Mouse (Mus musculus): ENCODE data around the gene Zc3h10. TPM values are rescaled to one million over a fixed set of nuclear protein-coding genes. Genes with fewer than 3 reads are reported as not detected.
"Not testable (repeated sequence)": the region's sequence is repeated elsewhere in the genome, so short reads cannot be mapped to it uniquely, and the experiment has no call there.

The Zc3h10 gene
- polyA plus RNA-seq, 1 experiment from 2014 or later: 18.2 TPM

DNA sequence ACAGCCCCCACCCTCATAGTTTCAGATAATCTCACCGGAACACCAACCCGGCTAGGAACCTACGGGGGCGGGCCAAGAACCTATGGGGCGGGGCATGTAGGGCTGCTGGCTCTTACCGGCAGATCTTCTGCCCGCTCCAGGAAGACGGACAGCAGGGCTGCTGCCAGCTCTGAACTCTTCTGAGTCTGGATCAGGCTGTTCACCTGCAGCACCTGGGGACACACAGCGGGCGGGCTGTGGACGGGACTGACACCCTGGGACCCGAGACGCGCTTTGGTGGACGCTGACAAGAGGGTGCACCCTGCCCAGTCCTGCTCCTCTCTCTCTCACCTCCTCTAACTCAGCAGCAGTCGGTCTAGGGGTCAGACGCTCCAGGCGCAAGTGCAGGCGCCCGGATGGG lies 31.5 kb downstream of the Zc3h10 start:
- H3K9me3 ChIP-seq: no peaks in the 10 kb centered on the region
- H3K4me2 ChIP-seq: peak overlapping the region; percentile 19; the same call in 1 of the 2 replicates

DNA sequence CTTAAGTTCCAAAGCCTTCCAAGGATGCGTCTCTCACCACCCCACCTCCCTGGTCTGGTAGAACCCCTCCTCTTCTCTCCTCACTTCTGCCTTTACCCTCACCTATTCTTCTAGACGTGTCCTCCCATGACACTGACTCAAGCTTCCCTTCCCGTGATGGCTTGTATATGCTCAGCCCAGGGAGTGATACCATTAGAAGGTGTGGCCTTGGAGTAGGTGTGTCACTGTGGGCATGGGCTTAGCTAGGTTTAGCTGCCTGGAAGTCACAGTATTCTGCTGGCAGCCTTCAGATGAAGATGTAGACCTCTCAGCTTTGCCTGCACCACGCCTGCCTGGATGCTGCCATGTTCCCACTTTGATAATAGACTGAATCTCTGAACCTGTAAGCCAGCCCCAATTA lies 32.5 kb downstream of the Zc3h10 start:
- Histone ChIP-seq H3K36me3 (no peaks in the 10 kb centered on the region), H3K9ac (no peak overlapping the region), H3K4me1 (replicated peaks) (no peaks in the 10 kb centered on the region), H3K27me3 (peaks cover 27% of the 10 kb centered on the region), H3K4me2 (no peak overlapping the region), H3K4me3 (no peak overlapping the region), H3K9me3 (no peaks in the 10 kb centered on the region), H3K27ac (replicated peaks) (no peak overlapping the region)
- no peak for ATAC-seq (ENCODE audit: low FRiP score, low read depth)
- WGBS: 83% methylated on average over 4 of the region's 4 CpGs

More for the DNA sequence above, 31.5 kb downstream of the Zc3h10 start:
- Histone ChIP-seq H3K9ac (no peak overlapping the region), H3K36me3 (no peaks in the 10 kb centered on the region), H3K4me3 (no peak overlapping the region), H3K27ac (replicated peaks) (no peak overlapping the region), H3K27me3 (peaks cover 27% of the 10 kb centered on the region), H3K4me1 (replicated peaks) (no peaks in the 10 kb centered on the region)
- ATAC-seq (ENCODE audit: low FRiP score, low read depth): peak; percentile 28; the same call in 1 of the 2 replicates
- WGBS: 20% methylated on average over 20 of the region's 20 CpGs

DNA sequence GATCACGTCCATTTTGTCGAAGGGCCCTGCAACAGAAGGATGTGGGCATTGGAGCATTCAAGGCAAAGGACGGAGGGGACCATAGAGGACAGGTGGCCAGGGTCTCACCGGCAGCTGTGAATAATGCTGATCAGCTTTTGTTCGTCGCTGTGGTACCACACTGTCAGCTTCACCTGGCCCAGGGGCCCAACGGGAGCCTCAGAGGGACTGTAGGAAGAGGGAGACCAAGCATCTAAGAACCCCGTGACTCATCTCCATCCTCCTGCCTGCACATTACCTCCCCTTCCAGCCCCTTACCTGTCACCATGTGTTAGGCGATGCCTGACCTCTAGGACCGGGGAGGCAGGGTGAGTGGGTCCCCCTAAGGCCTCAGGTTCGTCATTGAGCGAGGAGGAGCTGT lies 35.8 kb downstream of the Zc3h10 start:
- Histone ChIP-seq H3K4me1 (replicated peaks) (no peaks in the 10 kb centered on the region), H3K27ac (replicated peaks) (no peak overlapping the region), H3K36me3 (no peaks in the 10 kb centered on the region), H3K9me3 (no peaks in the 10 kb centered on the region), H3K9ac (no peak overlapping the region), H3K27me3 (peaks cover 12% of the 10 kb centered on the region), H3K4me2 (no peak overlapping the region), H3K4me3 (no peak overlapping the region)
- 86% methylated on average over 12 of the region's 12 CpGs for WGBS
- no peak for ATAC-seq (ENCODE audit: low FRiP score, low read depth)

DNA sequence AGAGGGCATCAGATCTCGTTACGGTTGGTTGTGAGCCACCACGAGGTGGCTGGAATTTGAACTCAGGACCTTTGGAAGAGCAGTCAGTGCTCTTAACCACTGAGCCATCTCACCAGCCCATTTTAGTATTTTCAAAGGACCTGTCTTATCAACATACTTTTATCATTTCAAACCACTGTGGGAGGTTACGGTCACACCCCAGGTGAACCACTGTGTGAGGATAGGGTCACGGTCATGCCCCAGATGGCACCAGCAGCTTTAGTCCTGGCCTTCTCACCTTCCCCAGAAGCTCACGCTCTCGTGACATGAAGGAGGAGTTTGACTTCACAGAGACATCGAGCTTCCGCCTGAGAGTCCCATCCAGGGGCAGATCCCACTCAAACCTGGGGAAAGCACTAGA lies 36.4 kb downstream of the Zc3h10 start:
- WGBS: 90% methylated on average over 9 of the region's 9 CpGs
- no peaks in the 10 kb centered on the region for H3K4me1 ChIP-seq (replicated peaks)
- H3K36me3 ChIP-seq: no peaks in the 10 kb centered on the region

DNA sequence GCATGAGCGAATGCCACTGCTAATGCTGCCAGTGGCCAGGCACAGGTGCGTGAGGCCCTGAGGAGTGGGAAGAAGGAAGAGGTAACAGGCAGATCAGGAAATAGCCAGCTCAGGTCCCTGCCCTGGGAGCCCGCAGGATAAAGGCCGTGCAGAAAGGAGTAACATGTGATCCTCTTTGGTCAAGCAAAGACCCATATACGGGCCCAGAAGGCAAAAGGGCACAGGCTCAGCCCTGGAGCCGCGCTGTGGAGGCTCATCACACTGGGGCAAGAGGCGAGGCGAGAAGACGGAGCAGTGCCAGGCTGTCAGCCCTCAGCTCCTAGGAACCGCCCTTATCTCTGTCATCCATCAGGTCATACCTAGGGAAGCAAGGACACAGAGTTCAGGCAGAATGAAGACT lies 37.3 kb downstream of the Zc3h10 start:
- ATAC-seq (ENCODE audit: low FRiP score, low read depth): no peak
- H3K27ac ChIP-seq (replicated peaks): no peak overlapping the region
- WGBS: 85% methylated on average over 11 of the region's 11 CpGs
- H3K36me3 ChIP-seq: no peaks in the 10 kb centered on the region
- H3K4me2 ChIP-seq: no peak overlapping the region
- H3K9me3 ChIP-seq: no peaks in the 10 kb centered on the region
- no peaks in the 10 kb centered on the region for H3K4me1 ChIP-seq (replicated peaks)
- H3K27me3 ChIP-seq: no peaks in the 10 kb centered on the region
- H3K4me3 ChIP-seq: no peak overlapping the region
- no peak overlapping the region for H3K9ac ChIP-seq

More for the DNA sequence above, 36.4 kb downstream of the Zc3h10 start:
- no peak overlapping the region for H3K27ac ChIP-seq (replicated peaks)
- ATAC-seq (ENCODE audit: low FRiP score, low read depth): no peak
- no peak overlapping the region for H3K9ac ChIP-seq
- H3K27me3 ChIP-seq: peaks cover 7% of the 10 kb centered on the region; the same call in 1 of the 2 replicates
- H3K9me3 ChIP-seq: no peaks in the 10 kb centered on the region
- H3K4me2 ChIP-seq: no peak overlapping the region
- H3K4me3 ChIP-seq: no peak overlapping the region

DNA sequence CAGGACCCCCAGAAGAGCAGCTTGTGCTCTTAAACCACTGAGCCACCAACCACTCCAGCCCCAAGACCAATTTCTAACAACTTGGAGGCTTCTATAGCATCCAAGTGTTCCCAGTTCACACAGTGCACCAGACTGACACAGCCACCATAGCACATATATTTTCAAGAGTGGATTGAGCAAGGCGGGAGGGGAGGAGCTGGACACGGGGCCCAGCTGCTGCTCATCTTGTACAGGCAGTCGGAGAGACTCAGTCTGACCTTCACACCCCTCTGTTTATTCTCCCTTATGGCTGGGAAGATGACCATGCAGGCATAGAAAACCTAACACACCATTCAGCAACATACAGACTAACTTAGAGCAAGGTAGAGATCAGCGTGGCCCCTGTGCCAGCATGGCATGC lies 37.7 kb downstream of the Zc3h10 start:
- no peak overlapping the region for H3K9ac ChIP-seq
- no peak for ATAC-seq (ENCODE audit: low FRiP score, low read depth)
- no peak overlapping the region for H3K4me3 ChIP-seq
- H3K4me1 ChIP-seq (replicated peaks): no peaks in the 10 kb centered on the region
- H3K36me3 ChIP-seq: no peaks in the 10 kb centered on the region
- H3K9me3 ChIP-seq: no peaks in the 10 kb centered on the region
- H3K4me2 ChIP-seq: no peak overlapping the region
- WGBS: 88% methylated on average over 4 of the region's 4 CpGs
- H3K27ac ChIP-seq (replicated peaks): no peak overlapping the region
- no peaks in the 10 kb centered on the region for H3K27me3 ChIP-seq

DNA sequence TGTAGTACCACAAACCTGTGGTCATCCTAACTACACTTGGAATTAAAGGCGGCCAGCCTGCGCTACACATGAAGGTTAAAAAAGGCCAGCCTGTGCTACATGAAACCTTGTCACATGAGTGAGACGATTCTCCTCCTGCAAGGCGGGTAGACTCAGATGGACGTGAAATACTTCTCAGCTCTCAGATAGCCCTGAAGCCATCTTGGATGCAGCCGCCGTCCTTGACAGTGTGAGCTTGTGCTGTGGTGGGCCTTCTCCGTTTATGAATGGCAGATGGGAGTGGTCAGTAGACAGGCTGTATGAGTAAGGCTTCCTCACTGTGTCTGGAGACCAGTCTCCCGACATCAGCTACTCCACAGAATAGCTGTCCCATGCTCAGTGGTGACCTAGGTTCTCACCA lies 38.4 kb downstream of the Zc3h10 start:
- Histone ChIP-seq H3K9ac (no peak overlapping the region), H3K4me1 (replicated peaks) (no peaks in the 10 kb centered on the region), H3K9me3 (no peaks in the 10 kb centered on the region), H3K27ac (replicated peaks) (no peak overlapping the region), H3K36me3 (no peaks in the 10 kb centered on the region), H3K4me2 (no peak overlapping the region), H3K27me3 (no peaks in the 10 kb centered on the region), H3K4me3 (no peak overlapping the region)
- 93% methylated on average over 9 of the region's 9 CpGs for WGBS
- no peak for ATAC-seq (ENCODE audit: low FRiP score, low read depth)

DNA sequence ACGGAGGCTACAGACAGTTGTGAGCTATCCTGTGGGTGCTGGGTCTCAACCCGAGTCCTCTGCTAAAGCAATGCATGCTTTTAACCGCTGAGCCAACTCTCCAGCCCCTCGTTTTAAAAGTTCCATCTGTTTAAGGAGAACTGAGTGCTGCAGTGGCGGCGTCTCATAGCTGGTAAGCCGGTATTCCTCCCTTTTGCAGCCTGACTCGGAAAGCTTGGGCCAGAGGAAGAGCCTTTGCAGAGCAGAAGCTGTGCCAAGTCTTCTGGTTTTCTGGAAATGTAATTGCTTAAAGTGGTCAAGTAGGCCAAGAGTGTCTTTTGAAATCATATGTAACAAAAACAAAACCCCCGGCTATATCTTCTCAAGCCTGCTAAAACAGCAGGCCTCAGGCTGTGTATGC lies 39.3 kb downstream of the Zc3h10 start:
- Histone ChIP-seq H3K4me2 (no peak overlapping the region), H3K4me1 (replicated peaks) (no peaks in the 10 kb centered on the region), H3K27ac (replicated peaks) (no peak overlapping the region), H3K27me3 (no peaks in the 10 kb centered on the region), H3K36me3 (no peaks in the 10 kb centered on the region), H3K4me3 (no peak overlapping the region), H3K9me3 (no peaks in the 10 kb centered on the region), H3K9ac (no peak overlapping the region)
- 82% methylated on average over 9 of the region's 9 CpGs for WGBS
- ATAC-seq (ENCODE audit: low FRiP score, low read depth): no peak

DNA sequence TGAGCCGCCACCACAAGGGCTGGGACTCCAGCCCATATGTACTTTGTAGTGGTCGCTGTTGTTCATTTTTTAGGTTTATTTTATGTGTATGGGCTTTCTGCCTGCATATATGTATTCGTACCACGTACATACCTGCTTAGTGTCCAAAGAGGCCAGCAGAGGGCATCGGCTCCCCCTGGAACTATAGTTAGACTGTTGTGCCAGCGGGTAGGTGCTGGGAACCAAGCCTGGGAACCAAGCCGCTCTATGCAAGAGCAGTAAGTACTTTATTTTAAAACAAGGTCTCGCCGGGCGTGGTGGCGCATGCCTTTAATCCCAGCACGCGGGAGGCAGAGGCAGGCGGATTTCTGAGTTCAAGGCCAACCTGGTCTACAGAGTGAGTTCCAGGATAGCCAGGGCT lies 41.6 kb downstream of the Zc3h10 start:
- H3K4me2 ChIP-seq: no peak overlapping the region
- no peaks in the 10 kb centered on the region for H3K4me1 ChIP-seq (replicated peaks)
- H3K9ac ChIP-seq: no peak overlapping the region
- H3K36me3 ChIP-seq: no peaks in the 10 kb centered on the region
- H3K27me3 ChIP-seq: no peaks in the 10 kb centered on the region
- H3K4me3 ChIP-seq: no peak overlapping the region
- 94% methylated on average over 14 of the region's 14 CpGs for WGBS
- no peaks in the 10 kb centered on the region for H3K9me3 ChIP-seq
- ATAC-seq (ENCODE audit: low FRiP score, low read depth): no peak
- no peak overlapping the region for H3K27ac ChIP-seq (replicated peaks)

DNA sequence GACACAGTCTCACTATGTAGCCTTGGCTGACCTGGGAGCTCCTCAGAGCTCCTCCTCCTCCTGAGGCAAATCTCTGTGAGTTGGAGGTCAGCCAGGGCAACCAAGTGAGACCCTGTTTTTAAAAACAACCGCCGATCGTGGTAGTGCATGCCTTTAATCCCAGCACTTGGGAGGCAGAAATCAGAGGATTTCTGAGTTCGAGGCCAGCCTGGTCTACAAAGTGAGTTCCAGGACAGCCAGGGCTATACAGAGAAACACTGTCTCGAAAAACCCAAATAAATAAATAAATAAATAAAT lies 42.3 kb downstream of the Zc3h10 start:
- 80% methylated on average over 5 of the region's 5 CpGs for WGBS
- not testable (repeated sequence) for H3K4me1 ChIP-seq (replicated peaks); H3K9me3 ChIP-seq

DNA sequence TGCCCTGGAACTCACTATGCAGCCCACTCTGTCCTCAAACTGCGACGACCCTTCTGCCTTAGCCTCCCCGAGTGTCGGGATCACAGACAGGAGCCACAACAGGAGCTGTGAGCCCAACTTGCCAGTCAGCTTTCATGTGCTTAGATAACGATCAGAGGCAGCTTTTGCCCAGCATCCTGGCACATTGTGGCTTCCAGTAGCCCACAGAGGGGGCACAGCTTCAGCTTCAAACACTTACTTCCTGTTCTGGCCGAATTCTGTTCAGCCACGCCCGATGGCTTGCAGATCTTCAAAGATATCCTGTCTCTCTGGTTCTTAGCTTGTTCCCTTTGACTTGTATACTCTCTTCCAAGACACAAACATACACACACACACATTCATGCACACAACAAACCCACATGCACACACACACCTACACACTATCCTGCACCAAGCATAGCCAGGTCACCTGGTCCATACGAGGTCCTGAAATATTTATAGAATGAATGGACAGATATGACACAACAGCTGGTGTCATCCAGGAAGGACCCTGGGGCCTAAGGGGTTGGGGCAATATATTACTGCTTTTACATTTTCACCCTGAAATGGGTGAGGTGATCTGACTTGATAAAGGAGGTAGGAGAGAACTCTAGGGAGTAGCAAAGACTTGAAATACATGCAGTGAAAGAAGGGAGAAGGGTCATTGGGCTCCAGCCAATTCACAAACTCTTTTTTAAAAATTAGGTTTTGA lies 42.8 kb downstream of the Zc3h10 start:
- H3K4me2 ChIP-seq: no peak overlapping the region
- 83% methylated on average over 9 of the region's 9 CpGs for whole genome bisulfite sequencing
- H3K27ac ChIP-seq (replicated peaks): no peak overlapping the region
- H3K9ac ChIP-seq: no peak overlapping the region
- H3K9me3 ChIP-seq: no peaks in the 10 kb centered on the region
- no peak overlapping the region for H3K4me3 ChIP-seq
- H3K36me3 ChIP-seq: no peaks in the 10 kb centered on the region
- no peak for ATAC-seq (ENCODE audit: low FRiP score, low read depth)
- H3K27me3 ChIP-seq: no peaks in the 10 kb centered on the region
- H3K4me1 ChIP-seq (replicated peaks): no peaks in the 10 kb centered on the region

More for the DNA sequence above, 42.3 kb downstream of the Zc3h10 start:
- not testable (repeated sequence) for ATAC-seq (ENCODE audit: low FRiP score, low read depth); H3K4me2 ChIP-seq; H3K27ac ChIP-seq (replicated peaks); H3K4me3 ChIP-seq; H3K36me3 ChIP-seq; H3K9ac ChIP-seq; H3K27me3 ChIP-seq

DNA sequence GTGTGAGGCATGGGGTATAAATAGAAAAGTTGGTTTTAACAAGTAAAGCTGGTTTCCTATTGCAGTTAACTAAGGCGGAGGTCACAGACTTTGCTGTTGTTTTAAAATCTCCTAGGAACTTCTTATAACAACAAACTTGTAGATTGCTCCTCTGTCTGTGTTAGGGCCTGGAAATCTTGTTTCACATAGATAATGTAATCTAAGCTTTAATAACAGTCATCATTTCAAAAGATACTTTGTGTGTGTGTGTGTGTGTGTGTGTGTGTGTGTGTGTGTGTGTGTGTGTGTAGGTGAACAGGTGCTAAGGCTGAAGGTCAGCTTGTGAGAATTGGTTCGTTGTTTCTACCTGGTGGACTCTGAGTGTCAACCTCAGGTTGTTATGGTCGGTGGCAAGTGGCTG lies 43.6 kb downstream of the Zc3h10 start:
- no peak overlapping the region for H3K4me3 ChIP-seq
- no peak overlapping the region for H3K9ac ChIP-seq
- H3K4me2 ChIP-seq: no peak overlapping the region
- H3K9me3 ChIP-seq: no peaks in the 10 kb centered on the region
- no peaks in the 10 kb centered on the region for H3K36me3 ChIP-seq
- 89% methylated on average over 3 of the region's 3 CpGs for WGBS
- ATAC-seq (ENCODE audit: low FRiP score, low read depth): no peak
- H3K27ac ChIP-seq (replicated peaks): no peak overlapping the region
- H3K27me3 ChIP-seq: no peaks in the 10 kb centered on the region
- H3K4me1 ChIP-seq (replicated peaks): peaks cover 6% of the 10 kb centered on the region; the same call in 1 of the 2 replicates

DNA sequence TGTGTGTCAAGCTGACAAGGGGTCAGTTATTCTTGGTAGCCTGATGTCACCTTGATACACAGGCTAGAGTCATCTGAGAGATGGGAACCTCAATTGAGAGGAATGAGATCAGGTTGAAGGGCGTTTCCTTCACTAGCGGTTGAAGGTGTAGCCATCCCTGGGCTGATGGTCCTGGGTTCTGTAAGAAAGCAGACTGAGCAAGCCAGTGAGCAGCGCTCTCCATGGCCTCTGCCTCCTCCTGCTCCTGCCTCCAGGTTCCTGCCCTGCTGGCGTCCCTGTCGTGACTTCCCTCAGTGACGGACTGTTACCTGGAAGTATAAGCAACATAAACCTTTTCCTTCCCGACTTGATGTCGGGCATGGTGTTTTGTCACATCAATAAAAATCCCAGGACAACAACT lies 44.0 kb downstream of the Zc3h10 start:
- Histone ChIP-seq H3K4me1 (replicated peaks) (peaks cover 6% of the 10 kb centered on the region; the same call in 1 of the 2 replicates), H3K36me3 (no peaks in the 10 kb centered on the region)
- 83% methylated on average over 8 of the region's 8 CpGs for WGBS

More for the DNA sequence above, 44.0 kb downstream of the Zc3h10 start:
- no peak for ATAC-seq (ENCODE audit: low FRiP score, low read depth)
- H3K9ac ChIP-seq: no peak overlapping the region
- no peaks in the 10 kb centered on the region for H3K9me3 ChIP-seq
- H3K27ac ChIP-seq (replicated peaks): no peak overlapping the region; the same call in 1 of the 2 replicates
- no peak overlapping the region for H3K4me2 ChIP-seq
- no peaks in the 10 kb centered on the region for H3K27me3 ChIP-seq
- H3K4me3 ChIP-seq: no peak overlapping the region
